Mouse (Mus musculus) kidney, embryonic 14.5 days (tissue): ENCODE results near the gene Hook1. TPM values are rescaled to one million over a fixed set of nuclear protein-coding genes. Genes with fewer than 3 reads are reported as not detected.
"Not testable (repeated sequence)": the region's sequence is repeated elsewhere in the genome, so short reads cannot be mapped to it uniquely, and the experiment has no call there.

ENCODE experiments used
- ATAC-seq: fragments of 200-750 bp; cut with Nextera tagmentation; 2 replicates; pipeline ENCODE4 v1.8.0; 2017; ENCODE audit warnings: moderate number of reproducible peaks, mild to moderate bottlenecking, moderate TSS enrichment, moderate library complexity; ENCODE audit not compliant: low FRiP score, low TSS enrichment
- H3K27ac ChIP-seq: fragments of 300-500 bp; sonication (generic); 2 replicates; pipeline ENCODE4 v1.5.1; 2014; ENCODE audit warnings: low read depth, mild to moderate bottlenecking, low read length, moderate library complexity, mixed read lengths
- H3K27me3 ChIP-seq: fragments of 300-500 bp; sonication (generic); 2 replicates; pipeline ENCODE4 v1.6.1; 2014; ENCODE audit warnings: mild to moderate bottlenecking, low read length; ENCODE audit not compliant: control insufficient read depth, insufficient read depth
- H3K36me3 ChIP-seq: fragments of 300-500 bp; sonication (generic); 2 replicates; pipeline ENCODE4 v1.6.1; 2014; ENCODE audit warnings: low read length, mixed read lengths; ENCODE audit not compliant: control insufficient read depth, insufficient read depth
- H3K4me1 ChIP-seq: fragments of 300-500 bp; sonication (generic); 2 replicates; pipeline ENCODE4 v1.6.1; 2014; ENCODE audit warnings: low read length, mixed read lengths; ENCODE audit not compliant: control insufficient read depth, insufficient read depth
- H3K4me2 ChIP-seq: fragments of 300-500 bp; sonication (generic); replicated peaks from 2 replicates; pipeline ENCODE4 v1.6.1; 2014; ENCODE audit warnings: low read depth, mild to moderate bottlenecking, low read length
- H3K4me3 ChIP-seq: fragments of 300-500 bp; sonication (generic); 2 replicates; pipeline ENCODE4 v1.5.1; 2014; ENCODE audit warnings: mild to moderate bottlenecking, low read length
- H3K9ac ChIP-seq: fragments of 300-500 bp; sonication (generic); 2 replicates; pipeline ENCODE4 v1.6.1; 2014; ENCODE audit warnings: low read depth, mild to moderate bottlenecking, low read length, moderate library complexity
- H3K9me3 ChIP-seq: fragments of 300-500 bp; sonication (generic); 2 replicates; pipeline ENCODE4 v1.6.1; 2016; ENCODE audit warnings: low read length; ENCODE audit not compliant: control insufficient read depth
- whole genome bisulfite sequencing: fragments of 180-500 bp; shearing (Covaris S2); extraction: QIAGEN DNeasy Blood & Tissue Kit; methylation state at CpG from one replicate; pipeline ENCODE4 v1.1.7; 2014; 5-methylcytosine and 5-hydroxymethylcytosine counted together
- polyA plus RNA-seq: library from polyadenylated mRNA; unstranded; fragments of >200 nt; fragmentation: Nextera tagmentation; extraction: Ambion mirVana; gene quantifications from 2 replicates; pipeline ENCODE4 v1.2.1, GENCODE M21; 2014

The Hook1 gene
- polyA plus RNA-seq, 1 experiment from 2014 or later = 32.5 TPM

- Histone ChIP-seq H3K4me1 (no peaks in the 10 kb centered on the region), H3K9me3 (no peaks in the 10 kb centered on the region), H3K27ac (peak overlapping the region; percentile 78; the same call in 1 of the 2 replicates), H3K4me2 (no peak overlapping the region), H3K27me3 (no peaks in the 10 kb centered on the region), H3K36me3 (no peaks in the 10 kb centered on the region), H3K9ac (no peak overlapping the region), H3K4me3 (no peak overlapping the region)
- ATAC-seq = peak; percentile 97
- WGBS = 56% methylated on average over 4 of the region's 4 CpGs
Measured at GRCm38 (mm10) chr4:95934384-95935035, 32.5 kb upstream of the Hook1 start.

- Histone ChIP-seq H3K4me3 (no peak overlapping the region), H3K4me1 (no peaks in the 10 kb centered on the region), H3K4me2 (no peak overlapping the region), H3K27ac (no peak overlapping the region), H3K9ac (no peak overlapping the region), H3K36me3 (no peaks in the 10 kb centered on the region), H3K9me3 (no peaks in the 10 kb centered on the region), H3K27me3 (no peaks in the 10 kb centered on the region)
- WGBS = 88% methylated on average over 3 of the region's 3 CpGs
- no peak for ATAC-seq
Measured at GRCm38 (mm10) chr4:95938701-95939100, 28.3 kb upstream of the Hook1 start.

GRCm38 (mm10) chr4:95947896-95948295, 19.1 kb upstream of the Hook1 start:
- H3K4me1 ChIP-seq = no peaks in the 10 kb centered on the region
- H3K9ac ChIP-seq = no peak overlapping the region
- no peak for ATAC-seq
- no peaks in the 10 kb centered on the region for H3K27me3 ChIP-seq
- H3K36me3 ChIP-seq = no peaks in the 10 kb centered on the region
- H3K4me3 ChIP-seq = no peak overlapping the region
- H3K9me3 ChIP-seq = no peaks in the 10 kb centered on the region
- no peak overlapping the region for H3K27ac ChIP-seq
- 76% methylated on average over 1 of the region's 1 CpGs for WGBS
- H3K4me2 ChIP-seq = no peak overlapping the region

GRCm38 (mm10) chr4:95953328-95953727, 13.7 kb upstream of the Hook1 start:
- ATAC-seq = no peak
- no peak overlapping the region for H3K27ac ChIP-seq

GRCm38 (mm10) chr4:95982221-95982620, 15.2 kb downstream of the Hook1 start:
- H3K9me3 ChIP-seq, H3K4me1 ChIP-seq, ATAC-seq, H3K36me3 ChIP-seq, H3K27me3 ChIP-seq, H3K27ac ChIP-seq, H3K4me2 ChIP-seq, H3K4me3 ChIP-seq, H3K9ac ChIP-seq: not testable (repeated sequence)
- WGBS = 93% methylated on average over 17 of the region's 17 CpGs

More at GRCm38 (mm10) chr4:95953328-95953727, 13.7 kb upstream of the Hook1 start:
- Histone ChIP-seq H3K4me3 (no peak overlapping the region), H3K27me3 (no peaks in the 10 kb centered on the region), H3K9me3 (no peaks in the 10 kb centered on the region), H3K36me3 (no peaks in the 10 kb centered on the region), H3K4me2 (no peak overlapping the region), H3K9ac (no peak overlapping the region), H3K4me1 (no peaks in the 10 kb centered on the region)

- no peak for ATAC-seq
- Histone ChIP-seq H3K9me3 (no peaks in the 10 kb centered on the region), H3K4me3 (no peak overlapping the region), H3K9ac (no peak overlapping the region), H3K27ac (no peak overlapping the region), H3K36me3 (peaks cover 4% of the 10 kb centered on the region; the same call in 1 of the 2 replicates), H3K27me3 (no peaks in the 10 kb centered on the region), H3K4me2 (no peak overlapping the region), H3K4me1 (no peaks in the 10 kb centered on the region)
- WGBS = 88% methylated on average over 1 of the region's 1 CpGs
Measured at GRCm38 (mm10) chr4:96016875-96017274, 49.8 kb downstream of the Hook1 start.

GRCm38 (mm10) chr4:96022803-96023202, 55.8 kb downstream of the Hook1 start:
- H3K9ac ChIP-seq = no peak overlapping the region
- ATAC-seq = no peak
- no peaks in the 10 kb centered on the region; the same call in 1 of the 2 replicates for H3K36me3 ChIP-seq
- no peak overlapping the region for H3K4me3 ChIP-seq
- no peaks in the 10 kb centered on the region for H3K4me1 ChIP-seq
- no peak overlapping the region for H3K4me2 ChIP-seq
- H3K27ac ChIP-seq = no peak overlapping the region
- no peaks in the 10 kb centered on the region for H3K9me3 ChIP-seq
- H3K27me3 ChIP-seq = no peaks in the 10 kb centered on the region

GRCm38 (mm10) chr4:96028412-96028811, 61.4 kb downstream of the Hook1 start:
- H3K4me1 ChIP-seq = no peaks in the 10 kb centered on the region
- no peaks in the 10 kb centered on the region for H3K27me3 ChIP-seq
- no peaks in the 10 kb centered on the region for H3K36me3 ChIP-seq
- H3K4me3 ChIP-seq = no peak overlapping the region
- no peak overlapping the region for H3K9ac ChIP-seq
- ATAC-seq = no peak
- H3K27ac ChIP-seq = no peak overlapping the region
- no peaks in the 10 kb centered on the region for H3K9me3 ChIP-seq
- WGBS = 86% methylated on average over 1 of the region's 1 CpGs
- H3K4me2 ChIP-seq = no peak overlapping the region

- no peak overlapping the region for H3K27ac ChIP-seq
- no peaks in the 10 kb centered on the region for H3K4me1 ChIP-seq
- no peaks in the 10 kb centered on the region for H3K9me3 ChIP-seq
- no peak overlapping the region for H3K4me3 ChIP-seq
- H3K4me2 ChIP-seq = no peak overlapping the region
- no peak overlapping the region for H3K9ac ChIP-seq
- WGBS = 83% methylated on average over 2 of the region's 2 CpGs
- no peaks in the 10 kb centered on the region for H3K36me3 ChIP-seq
- H3K27me3 ChIP-seq = no peaks in the 10 kb centered on the region
- no peak for ATAC-seq
Measured at GRCm38 (mm10) chr4:96060106-96060505, 93.1 kb downstream of the Hook1 start.
